Mouse (Mus musculus) lung, postnatal 0 days (tissue): Measurements from ENCODE around the gene Ankrd10.

Source experiments
- CTCF ChIP-seq: IDR thresholded peaks from 2 replicates; pipeline ENCODE4 v1.5.1; 2016; ENCODE audit warnings: antibody characterized with exemption, mild to moderate bottlenecking
- EP300 ChIP-seq: IDR thresholded peaks from 2 replicates; pipeline ENCODE4 v1.6.1; 2016; ENCODE audit warnings: antibody characterized with exemption, mild to moderate bottlenecking, control low read depth

GRCm38 (mm10) chr8:11635012-11635577 lies 462 bp downstream of the Ankrd10 start:
- TF ChIP-seq CTCF (peak; percentile 39), EP300 (no peak)
